Mouse (Mus musculus) adrenal gland (tissue): Measurements from ENCODE around the gene Olfr694.
"Not testable (repeated sequence)": the region's sequence is repeated elsewhere in the genome, so short reads cannot be mapped to it uniquely, and the experiment has no call there.

Source experiments
- intact Hi-C: fragments of 180-260 bp; cut with DNase I; formaldehyde crosslinking; loops from one replicate; pipeline ENCODE4 v1.15.1; 2025
- long read RNA-seq, 2 experiments: library from polyadenylated mRNA; unstranded; transcript quantifications; one replicate each; pipeline ENCODE4 v2.0.0; 2020; ENCODE audit warnings: borderline replicate concordance in 1 of 2; ENCODE audit not compliant: insufficient replicate concordance in 1 of 2

The Olfr694 gene
- long read RNA-seq, experiment 1, result 0 reads
- long read RNA-seq, experiment 2, result 0 reads

DNA sequence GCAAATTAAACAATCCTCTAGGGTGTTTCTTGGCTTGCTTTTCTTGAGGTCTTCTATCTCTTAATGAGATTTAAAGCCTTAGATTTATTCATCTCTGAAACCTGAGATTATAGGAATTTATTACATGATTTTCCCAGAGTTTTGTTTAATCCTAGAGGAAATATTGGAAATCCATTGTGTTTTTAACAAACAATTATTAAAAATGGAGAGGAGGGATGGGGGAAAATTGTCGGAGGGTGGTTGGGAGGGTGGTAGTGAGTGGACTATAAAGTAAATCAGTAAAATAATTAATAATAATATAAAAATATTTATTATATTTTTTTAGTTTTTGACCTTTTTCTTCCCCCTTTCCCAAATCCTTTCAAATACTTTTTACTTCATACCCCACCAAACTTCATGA, at the start of gene Olfr694:
Gene Olfr694, minus strand, starts transcription at position 101 of the 400 bp plus-strand sequence.
- intact Hi-C loops, result no loop called here

DNA sequence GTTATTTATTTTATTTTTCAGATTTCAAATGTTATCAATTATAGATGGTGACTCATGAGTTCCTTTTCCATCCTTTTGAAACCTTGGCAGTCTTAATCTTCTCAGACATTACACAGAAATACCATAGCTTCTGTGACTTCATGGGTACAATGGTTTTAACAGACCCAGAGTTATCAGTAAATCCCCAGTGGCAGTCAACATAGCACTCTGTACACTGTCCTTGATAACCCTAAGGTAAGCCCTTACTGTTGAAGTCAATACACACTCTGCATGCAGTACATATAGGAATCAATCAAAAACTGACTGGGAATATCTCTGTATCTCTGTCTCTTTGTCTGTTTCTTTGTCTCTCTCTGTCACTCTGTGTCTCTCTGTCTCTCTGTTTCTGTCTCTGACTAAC, 45.4 kb upstream of the Olfr694 start:
- intact Hi-C loops, result no loop called here

DNA sequence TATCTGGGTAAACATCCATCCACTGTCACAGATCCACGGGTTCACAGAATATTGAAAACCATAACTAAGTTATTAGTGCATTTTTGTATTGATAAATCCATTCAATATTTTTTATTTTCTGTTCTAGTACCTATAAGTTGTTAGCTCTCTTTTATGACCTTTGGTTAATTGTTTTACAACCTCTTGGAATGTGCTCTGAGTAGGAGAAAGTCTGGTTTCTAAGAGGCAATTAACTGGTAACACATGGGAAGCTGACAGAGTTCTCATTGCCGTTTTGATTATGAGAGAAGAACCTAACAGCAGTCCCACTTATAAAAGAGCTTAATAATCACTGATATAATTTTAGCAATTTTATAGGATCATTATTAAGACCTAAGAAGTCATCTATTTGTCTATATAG, 42.1 kb upstream of the Olfr694 start:
- intact Hi-C loops, result no loop called here

DNA sequence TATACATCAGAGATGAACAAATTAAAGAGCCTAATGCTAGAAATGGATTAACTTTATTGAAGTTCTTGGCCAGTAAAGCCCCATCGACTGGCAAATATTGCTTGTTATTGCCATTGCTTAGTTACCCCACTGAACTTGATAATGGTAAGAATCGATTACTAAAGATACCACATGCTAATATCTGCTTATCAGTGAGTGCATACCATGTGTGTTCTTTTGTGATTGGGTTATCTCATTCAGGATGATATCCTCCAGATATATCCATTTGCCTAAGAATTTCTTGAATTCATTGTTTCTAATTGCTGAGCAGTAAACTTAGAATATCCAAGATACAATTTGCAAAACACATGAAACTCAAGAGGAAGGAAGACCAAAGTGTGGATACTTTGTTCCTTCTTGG, 34.0 kb upstream of the Olfr694 start:
- intact Hi-C loops, result not testable (repeated sequence)

DNA sequence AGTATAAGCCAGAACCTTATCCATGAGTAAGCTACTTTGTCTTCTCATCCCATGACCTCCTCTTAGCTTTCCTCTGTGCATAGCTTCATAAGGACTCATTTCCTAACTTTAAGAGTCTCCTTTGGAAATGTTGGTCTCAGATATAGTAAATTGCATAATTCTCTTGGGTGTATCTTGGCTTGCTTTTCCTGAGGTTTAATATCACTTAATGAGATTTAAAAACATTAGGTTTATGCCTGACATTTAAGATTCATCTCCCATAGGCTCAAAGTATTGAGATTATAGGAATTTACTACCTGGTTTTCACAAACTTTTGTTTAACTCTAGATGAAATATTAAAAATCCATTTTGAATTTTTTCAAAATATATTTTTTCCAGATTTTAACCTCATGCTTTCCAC, 24.7 kb upstream of the Olfr694 start, which contains the start of gene Olfr695:
Gene Olfr695, minus strand, starts transcription at position 101 of the 400 bp plus-strand sequence.
- intact Hi-C loops, result no loop called here

DNA sequence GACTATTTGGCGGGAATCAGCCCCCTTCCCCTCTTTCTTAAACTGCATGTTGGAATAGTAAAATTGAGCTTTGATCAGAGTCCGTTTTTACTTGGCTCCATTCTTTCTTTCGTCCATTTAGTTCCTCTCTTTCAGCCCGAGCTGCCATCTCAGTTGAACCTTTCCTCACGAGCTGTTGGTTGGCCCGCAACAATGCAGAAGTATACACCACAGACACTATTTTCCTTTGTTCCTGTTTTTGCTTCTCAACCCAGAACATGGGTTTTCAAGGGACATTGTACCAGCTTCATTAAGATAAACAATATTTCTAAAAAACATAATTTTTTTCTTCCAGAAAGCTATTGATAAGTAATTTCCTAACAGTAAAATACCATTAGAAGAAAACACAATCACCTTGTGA, 19.8 kb upstream of the Olfr694 start:
- intact Hi-C loops, result no loop called here

DNA sequence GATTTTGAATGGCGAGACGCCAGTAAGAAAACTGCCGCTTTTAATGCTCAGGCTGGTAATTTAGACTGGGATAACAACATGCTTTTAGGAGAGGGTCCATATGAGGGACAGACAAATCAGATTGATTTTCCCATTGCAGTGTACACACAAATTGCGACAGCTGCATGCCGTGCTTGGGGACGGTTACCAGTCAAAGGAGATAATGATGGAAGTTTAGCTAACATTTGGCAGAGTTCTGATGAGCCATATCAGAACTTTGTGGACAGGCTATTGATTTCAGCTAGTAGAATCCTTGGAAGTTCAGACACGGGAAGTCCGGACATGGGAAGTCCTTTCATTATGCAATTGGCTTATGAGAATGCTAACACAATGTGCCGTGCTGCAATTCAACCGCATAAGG, 16.1 kb upstream of the Olfr694 start:
- intact Hi-C loops, result not testable (repeated sequence)

DNA sequence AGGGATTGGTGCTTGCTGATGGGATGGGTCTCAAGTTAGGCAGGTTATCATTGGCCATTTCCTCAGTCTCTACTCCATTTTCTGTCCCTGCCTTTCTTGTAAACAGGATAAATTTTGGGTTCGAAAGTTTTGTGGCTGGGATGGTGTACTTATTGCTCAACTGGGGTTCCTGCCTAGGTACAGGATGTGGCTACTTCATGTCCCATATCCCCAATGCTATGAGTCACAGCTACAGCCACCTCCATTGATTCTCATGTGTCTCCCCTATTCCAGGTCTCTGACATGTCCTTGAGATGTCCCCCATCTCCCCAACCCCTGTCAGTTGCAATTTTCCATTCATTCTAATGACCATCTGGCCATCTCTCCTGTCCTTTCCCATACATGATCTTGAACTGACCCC, 5.3 kb upstream of the Olfr694 start:
- intact Hi-C loops, result no loop called here

DNA sequence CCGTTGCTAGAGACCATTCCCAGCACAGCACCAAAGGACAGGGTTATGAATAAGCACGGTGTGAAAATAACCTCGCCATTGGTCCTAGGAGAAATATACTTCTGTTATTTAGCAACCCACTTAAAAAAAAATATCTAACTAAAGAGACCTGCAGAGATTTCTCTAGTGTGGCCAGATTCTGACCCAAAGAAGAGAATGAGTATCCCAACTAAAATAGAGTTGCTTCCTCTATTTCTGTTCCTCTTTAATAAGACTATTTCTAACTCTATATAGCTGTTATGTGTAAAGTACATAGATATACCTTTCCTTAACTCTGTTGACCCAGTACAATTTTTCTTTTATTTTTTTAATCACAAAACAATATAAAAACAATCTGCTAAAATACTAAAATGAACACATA, 1.4 kb upstream of the Olfr694 start:
- intact Hi-C loops, result no loop called here

DNA sequence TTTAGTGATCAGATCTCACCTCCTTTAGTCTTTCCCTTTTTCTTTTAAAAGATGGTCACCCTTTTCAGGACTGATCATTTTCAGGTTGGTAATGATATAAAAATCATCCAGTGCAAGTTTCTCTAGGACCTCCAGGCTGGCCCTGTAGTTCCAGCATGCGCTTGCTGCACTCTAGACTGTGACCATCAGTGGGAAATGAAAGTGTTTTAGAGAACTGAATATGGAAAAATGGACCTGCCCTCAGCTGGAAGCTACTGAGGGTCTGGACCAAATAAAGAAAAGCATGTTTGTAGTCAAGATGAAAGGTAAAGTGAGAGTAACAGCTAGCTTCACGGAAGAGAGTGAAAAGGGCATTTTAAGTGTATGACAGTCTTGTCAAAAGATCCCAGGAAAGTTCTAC, 6.2 kb downstream of the Olfr694 start:
- intact Hi-C loops, result no loop called here

DNA sequence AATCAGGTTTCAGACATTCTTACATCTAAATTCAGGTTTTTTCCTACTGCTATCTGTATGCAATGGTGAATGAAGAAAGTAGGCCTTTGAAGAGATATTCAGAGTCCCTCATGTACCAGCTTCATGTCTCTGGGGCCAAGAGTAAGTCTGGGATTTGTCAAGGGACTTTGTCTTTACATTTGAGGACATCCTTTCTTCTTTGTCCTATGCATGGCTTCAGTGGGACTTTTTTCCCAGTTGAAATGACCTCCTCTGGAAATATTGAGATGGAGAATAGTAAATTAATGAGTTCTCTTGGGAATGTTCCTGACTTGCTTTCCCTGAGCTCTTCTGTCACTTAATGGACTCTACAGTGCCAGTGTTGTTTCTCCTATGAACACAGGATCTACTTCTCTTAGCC, 11.1 kb downstream of the Olfr694 start, which contains the start of gene Olfr693:
Gene Olfr693, minus strand, starts transcription at position 101 of the 400 bp plus-strand sequence.
- intact Hi-C loops, result no loop called here

DNA sequence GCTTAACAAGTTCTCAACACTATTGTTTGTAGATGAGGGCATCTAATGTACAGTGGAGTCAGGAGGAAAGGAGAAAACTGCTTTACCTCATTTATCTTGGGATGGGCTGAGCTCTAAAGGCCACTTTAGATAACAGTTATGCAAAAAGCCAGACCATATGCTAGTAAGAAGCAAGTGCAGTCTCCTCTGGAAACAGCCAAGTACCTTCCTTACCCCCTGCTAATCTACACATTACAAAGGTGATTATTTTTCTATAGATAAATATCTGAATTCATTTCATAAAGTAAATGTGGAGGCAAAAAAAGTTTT, 39.3 kb downstream of the Olfr694 start:
- intact Hi-C loops, result no loop called here

DNA sequence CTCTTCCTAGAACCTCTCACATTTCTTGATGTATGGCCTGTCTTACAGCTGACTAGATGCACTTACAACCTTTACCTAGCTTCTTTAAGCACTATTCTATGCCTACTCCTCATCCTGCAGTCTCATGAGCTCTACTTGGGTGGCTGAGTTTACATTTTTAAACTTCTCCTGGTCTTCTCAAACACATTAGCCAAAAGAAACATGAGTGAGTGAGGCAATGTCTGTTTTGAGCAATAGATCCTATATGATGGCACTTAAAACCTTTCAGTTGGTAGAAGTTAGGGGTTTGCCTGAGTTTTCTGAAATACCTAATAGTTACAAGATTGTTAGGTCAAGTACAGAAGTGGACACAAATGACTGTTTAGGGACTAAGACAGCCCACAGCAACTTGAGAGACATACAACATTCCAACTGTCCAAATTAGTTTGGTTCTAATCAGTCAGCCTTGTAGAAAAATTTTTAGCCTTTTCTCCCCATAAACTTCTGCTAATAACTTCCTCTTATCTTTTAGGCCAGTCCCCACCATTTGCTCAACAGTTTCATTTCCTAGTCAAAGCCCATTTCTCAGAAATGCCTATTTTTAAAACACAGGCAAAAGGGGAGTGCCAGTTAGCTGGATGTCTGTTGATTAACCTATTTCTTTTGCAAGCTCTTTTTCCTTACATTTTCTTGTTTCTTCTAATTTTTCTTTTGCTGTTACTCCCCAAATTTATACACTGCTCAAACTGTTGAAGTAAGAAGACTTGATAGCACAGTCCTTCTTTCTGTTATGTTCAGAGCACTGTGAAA, 39.9 kb downstream of the Olfr694 start:
- intact Hi-C loops, result no loop called here

DNA sequence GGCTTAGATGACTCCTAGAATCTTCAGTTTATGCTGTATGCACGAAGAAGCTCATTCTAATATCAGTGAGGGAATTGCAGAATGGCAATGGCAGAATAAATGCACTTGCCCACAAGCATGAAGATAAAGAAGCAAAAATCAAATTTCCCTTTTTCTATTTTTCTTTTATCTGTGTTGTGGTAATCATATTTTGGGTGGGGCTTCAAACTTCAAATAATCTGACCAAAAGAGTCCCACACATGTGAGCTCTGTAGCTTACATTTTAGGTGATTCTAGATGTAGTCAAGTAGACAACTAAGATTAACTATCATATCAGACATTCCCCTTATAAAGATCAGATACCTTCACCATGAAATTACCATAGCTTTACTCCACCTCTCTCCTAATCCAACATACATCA, 41.8 kb downstream of the Olfr694 start:
- intact Hi-C loops, result no loop called here

DNA sequence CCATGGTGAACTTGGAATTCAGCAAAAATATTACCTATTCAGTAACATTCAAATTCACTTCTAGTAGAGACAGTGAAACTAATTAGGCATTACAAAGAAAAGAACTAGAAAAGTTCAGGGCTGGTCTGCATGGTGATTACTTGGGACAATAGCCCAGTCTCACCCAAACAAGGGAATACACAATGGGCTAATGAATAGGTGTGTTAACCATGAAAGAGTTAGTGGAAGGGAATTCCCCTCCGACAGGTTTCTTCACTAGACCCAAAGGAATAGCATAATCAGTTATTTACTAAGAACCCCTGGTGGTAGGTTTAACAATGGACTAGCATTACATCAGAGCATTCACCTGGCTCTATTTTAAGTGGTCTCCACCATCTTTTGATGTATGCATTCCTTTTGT, 46.4 kb downstream of the Olfr694 start:
- intact Hi-C loops, result no loop called here

DNA sequence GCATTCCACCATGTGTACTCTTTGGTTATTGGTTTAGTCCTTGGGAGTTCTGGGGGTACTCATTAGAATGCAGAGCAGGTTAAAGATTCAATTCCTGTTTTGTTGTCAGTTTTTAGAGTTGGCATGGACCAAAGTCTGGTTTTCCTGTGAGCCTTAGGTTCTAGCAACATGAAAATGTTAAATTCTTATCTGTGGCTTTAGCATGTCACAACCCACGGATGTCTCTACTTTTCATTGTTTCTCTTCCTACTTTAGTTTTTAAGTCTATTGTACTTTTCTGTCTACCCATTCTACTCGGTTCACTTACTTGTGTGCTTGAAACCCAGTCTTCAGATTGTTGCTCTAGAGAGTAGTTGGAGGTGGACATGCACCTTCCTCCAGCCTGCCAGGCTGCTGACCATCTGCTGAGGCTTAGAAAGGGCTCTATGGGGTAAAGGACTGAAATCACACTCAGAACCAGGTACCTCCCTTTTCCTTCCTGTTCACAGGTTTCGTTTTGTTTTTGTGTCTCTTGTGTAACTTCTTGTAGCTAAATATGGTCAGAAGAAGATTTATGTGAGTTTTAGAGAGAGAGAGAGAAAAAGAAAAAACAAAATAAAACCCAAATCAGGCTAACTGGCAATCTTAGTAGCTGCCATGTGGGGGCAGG, 47.3 kb downstream of the Olfr694 start:
- intact Hi-C loops, result no loop called here

DNA sequence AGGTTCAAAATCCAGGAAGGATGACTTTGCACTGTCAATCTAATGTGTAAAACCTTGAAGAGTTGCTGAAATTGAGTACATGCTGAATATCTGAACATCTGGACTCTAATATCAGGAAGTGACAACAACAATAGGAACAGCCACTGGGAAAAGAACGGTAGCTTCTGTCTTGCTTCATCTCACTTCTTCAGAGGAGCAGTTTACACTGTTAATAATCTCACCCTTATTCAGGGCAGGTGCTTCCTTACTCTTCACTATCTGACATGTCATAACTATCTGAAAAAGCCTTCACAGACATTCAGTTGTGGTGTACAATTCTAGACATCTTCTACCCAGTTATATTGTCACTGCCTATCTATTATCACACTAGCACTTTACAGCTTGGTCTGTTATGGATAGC, 50.8 kb downstream of the Olfr694 start:
- intact Hi-C loops, result no loop called here

DNA sequence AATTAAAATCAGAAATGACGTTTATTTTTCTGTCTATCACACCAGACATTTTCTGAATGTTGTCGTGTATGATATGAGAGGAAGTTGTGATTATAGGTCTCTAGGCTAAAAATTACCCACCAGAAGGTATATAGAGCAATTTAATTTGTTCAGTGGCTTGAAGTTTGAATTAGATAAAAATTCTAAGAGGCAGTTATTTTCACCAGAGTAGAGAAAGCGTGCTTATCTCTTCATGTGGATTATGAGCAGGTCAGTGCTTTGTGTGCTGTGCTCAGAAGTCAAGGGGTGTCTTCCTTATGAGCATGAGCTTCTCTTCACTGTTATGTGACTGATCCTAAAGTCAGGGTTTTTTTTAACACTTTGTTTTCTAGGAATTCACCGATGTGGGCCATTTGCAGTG, 56.1 kb downstream of the Olfr694 start:
- intact Hi-C loops, result no loop called here
